ENCODE assay signal across 20 mouse cellular contexts in the genomic region with DNA sequence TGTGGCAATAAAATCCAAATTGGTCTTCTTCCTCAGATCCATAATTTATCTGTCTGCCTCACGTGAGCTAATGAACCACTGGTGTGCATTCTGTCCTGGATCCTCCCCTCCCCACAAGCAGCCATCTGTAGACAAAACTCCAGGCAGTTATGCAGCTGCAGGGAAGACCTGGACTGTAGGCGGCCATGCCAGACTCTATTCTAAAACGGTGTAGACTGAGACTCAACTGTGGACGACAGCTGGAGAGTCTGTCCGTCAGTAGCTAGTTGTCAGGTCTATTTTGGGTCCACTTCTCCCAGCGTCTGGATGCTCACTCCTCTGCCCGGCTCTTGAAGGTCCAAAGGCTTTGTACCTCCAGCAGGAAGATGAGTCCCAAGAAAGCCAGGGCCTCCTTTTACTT. TPM values are rescaled to one million over a fixed set of nuclear protein-coding genes. Genes with fewer than 3 reads are reported as not detected.
DNase-seq lines count a peak whose midpoint lies in the region; ATAC-seq and TF ChIP-seq lines count a peak whose summit lies in the region.
"Had no signal": no experiment of that assay in that cellular context is flagged by ENCODE, and none has a peak within 500 bp of the region (broad histone marks: within the 10 kb centered on the region; RNA-seq: fewer than 3 reads in every experiment).

No protein-coding gene starts in this region.

- no peak for ATAC-seq in heart, embryonic 13.5 days (ENCODE audit: extremely low read depth, insufficient number of reproducible peaks, low FRiP score, low TSS enrichment)
- ATAC-seq: activated CD4-positive, CD25-positive, alpha-beta regulatory T cell, adult 4 months; forebrain, embryonic 16.5 days; hindbrain, postnatal 0 days; Patski had no signal

- H3K36me3 ChIP-seq in heart, embryonic 13.5 days, result no peaks in the 10 kb centered on the region
- H3K36me3 ChIP-seq in heart, adult 2 months (ENCODE audit: control insufficient read depth, insufficient read depth, low read length), result no peaks in the 10 kb centered on the region
- H3K36me3 ChIP-seq: embryonic facial prominence, embryonic 13.5 days; forebrain, embryonic 12.5 days; hindbrain, embryonic 12.5 days had no signal

- H3K4me2 ChIP-seq in heart, embryonic 13.5 days, result no peak overlapping the region
- H3K4me2 ChIP-seq: embryonic facial prominence, embryonic 13.5 days; forebrain, embryonic 12.5 days; hindbrain, embryonic 12.5 days had no signal

- H3K79me2 ChIP-seq in heart, adult 2 months (replicated peaks; ENCODE audit: control insufficient read depth, insufficient read depth, low read length), result no peaks in the 10 kb centered on the region

- no peaks in the 10 kb centered on the region for H3K27me3 ChIP-seq in heart, embryonic 13.5 days (replicated peaks)
- no peaks in the 10 kb centered on the region for H3K27me3 ChIP-seq in heart, adult 2 months (ENCODE audit: control insufficient read depth, insufficient read depth, low read length)
- H3K27me3 ChIP-seq: CH12.LX; forebrain, embryonic 12.5 days; hindbrain, embryonic 12.5 days; Patski had no signal

- H3K4me1 ChIP-seq in heart, embryonic 13.5 days, result peaks cover 35% of the 10 kb centered on the region
- peaks cover 3% of the 10 kb centered on the region for H3K4me1 ChIP-seq in heart, adult 2 months (ENCODE audit: control insufficient read depth, insufficient read depth, low read length)
- H3K4me1 ChIP-seq: forebrain, embryonic 12.5 days; hindbrain, embryonic 12.5 days had no signal

- H3K9ac ChIP-seq in heart, embryonic 13.5 days, result no peak overlapping the region
- no peak overlapping the region for H3K9ac ChIP-seq in heart, adult 2 months (ENCODE audit: low read depth, low read length)
- H3K9ac ChIP-seq: forebrain, embryonic 12.5 days; hindbrain, embryonic 12.5 days had no signal

- no peak for TF ChIP-seq EP300 in heart, adult 2 months (IDR thresholded peaks at IDR 0.05; ENCODE audit: insufficient read depth, low read depth, low read length)

- no peak for TF ChIP-seq CTCF in heart, adult 2 months (IDR thresholded peaks at IDR 0.05)
- no peak for TF ChIP-seq CTCF in left cerebral cortex, adult 2 months (IDR thresholded peaks at IDR 0.05)

- peak overlapping the region; percentile 12; the same call in 1 of the 2 replicates for H3K27ac ChIP-seq in heart, embryonic 13.5 days (replicated peaks)
- H3K27ac ChIP-seq in heart, adult 2 months, result no peak overlapping the region
- peak overlapping the region; percentile 24; the same call in 1 of the 2 replicates for H3K27ac ChIP-seq in left cerebral cortex, adult 2 months
- H3K27ac ChIP-seq: embryonic facial prominence, embryonic 13.5 days; forebrain, embryonic 12.5 days; hindbrain, embryonic 12.5 days; hindbrain, postnatal 0 days had no signal

- no peaks in the 10 kb centered on the region for H3K9me3 ChIP-seq in heart, embryonic 13.5 days
- H3K9me3 ChIP-seq: embryonic facial prominence, embryonic 13.5 days; forebrain, embryonic 12.5 days; hindbrain, embryonic 12.5 days had no signal

- no peak overlapping the region for H3K4me3 ChIP-seq in heart, embryonic 13.5 days
- H3K4me3 ChIP-seq in heart, adult 2 months, result no peak overlapping the region
- H3K4me3 ChIP-seq in left cerebral cortex, adult 2 months, result no peak overlapping the region
- H3K4me3 ChIP-seq: embryonic facial prominence, embryonic 13.5 days; forebrain, embryonic 12.5 days; hindbrain, embryonic 12.5 days had no signal

- 42% methylated on average over 7 of the region's 7 CpGs for WGBS in heart, embryonic 13.5 days
- 55% methylated on average over 7 of the region's 7 CpGs for WGBS in heart, adult 2 months

- no peak for DNase-seq in heart, adult 2 months
- DNase-seq in left cerebral cortex, adult 2 months (ENCODE audit: extremely low spot score in 1 of 2, low spot score in 2 of 2), result peak in 1 of 2 experiments; percentile 26
- no peak for DNase-seq in left cerebral cortex, postnatal 10 days (ENCODE audit: extremely low spot score in 1 of 2, low spot score in 2 of 2)
- peak; percentile 28 to 55 for DNase-seq in right cerebral cortex, postnatal 10 days (ENCODE audit: low spot score in 2 of 2)
- no peak for DNase-seq in right cerebral cortex, postnatal 4 days
- DNase-seq: adrenal gland, postnatal 14 days; cerebellum, adult 18-20 months; cerebellum, adult 9-11 months; cerebellum, postnatal 36 days; gastrocnemius, postnatal 10 days; heart, postnatal 4 days had no signal

- no peak for TF ChIP-seq POLR2A in heart, adult 2 months (IDR thresholded peaks at IDR 0.05; ENCODE audit: insufficient read depth, low read depth, low read length)

- intact Hi-C loops in heart, adult 2 months (cut with DNase I), result no loop called here
- intact Hi-C loops in left cerebral cortex, adult 2 months (cut with DNase I), result no loop called here
- intact Hi-C loops in left cerebral cortex, postnatal 10 days (cut with DNase I), result loop anchor here (10.0 kb wide), 1 partner anchor 73 kb away; no protein-coding TSS in a partner anchor

RNA-seq across cellular contexts. Expression of a gene that starts 40.1 kb away (rescaled TPM):
- 358 and 371 TPM in 2 replicates for polyA plus RNA-seq in heart, embryonic 13.5 days (2015; fragmentation: Nextera tagmentation; extraction: Ambion mirVana)
- total RNA-seq in heart, adult 2 months (2021), result 100 to 1,000 TPM; 513 to 615 TPM
- polyA plus RNA-seq in heart, adult 2 months (2012; rRNA removed), result 153 and 190 TPM in 2 replicates
- 100 to 1,000 TPM; 457 to 494 TPM for total RNA-seq in left cerebral cortex, adult 2 months (2021)
- 100 to 1,000 TPM; 490 to 500 TPM for total RNA-seq in left cerebral cortex, postnatal 10 days (2021)

Comparison
In these comparisons a context has a peak if more than half of its experiments do, and no peak if none do; other contexts are left out.
1. DNase-seq: peak in right cerebral cortex, postnatal 10 days (2 of 2); none in heart, adult 2 months (0 of 2), left cerebral cortex, postnatal 10 days (0 of 2) and right cerebral cortex, postnatal 4 days (single experiment).